Mouse (Mus musculus) layer of hippocampus, adult 18-20 months (tissue): ENCODE measurements around the gene Mesp2. TPM values are rescaled to one million over a fixed set of nuclear protein-coding genes. Genes with fewer than 3 reads are reported as not detected.

Experiments
- DNase-seq, 2 experiments: peaks; one replicate each; pipeline ENCODE4 v3.0.0; 2022; ENCODE audit warnings: low spot score in 2 of 2
- total RNA-seq, 2 experiments: library from RNA; stranded (reverse); gene quantifications; 2 replicates each; pipeline ENCODE4 v1.2.3; 2021

The Mesp2 gene
- total RNA-seq, 2 experiments from 2014 or later: 1.5 to 2.0 TPM

GRCm38 (mm10) chr7:79861794-79862193 is 51.3 kb downstream of the Mesp2 start:
- DNase-seq: no peak

Other genes starting within 250 kb of the Mesp2 start
- 1 to 10 TPM in 1 of 2 experiments, under 1 TPM in 1; 0.82 to 1.8 TPM for gene Rhcg, start 193.1 kb upstream of the Mesp2 start, total RNA-seq
- gene Ticrr, start 150.5 kb upstream of the Mesp2 start, total RNA-seq: not detected
- gene Kif7, start 95.0 kb upstream of the Mesp2 start, total RNA-seq: 1 to 10 TPM; 1.5 TPM
- gene Plin1, start 77.8 kb upstream of the Mesp2 start, total RNA-seq: under 1 TPM in 1 of 2 experiments, not detected in 1; 0.37 TPM
- gene Pex11a, start 67.6 kb upstream of the Mesp2 start, total RNA-seq: 10 to 100 TPM; 12.0 to 14.4 TPM
- gene Wdr93, start 67.6 kb upstream of the Mesp2 start, total RNA-seq: under 1 TPM; 0.23 to 0.40 TPM
- gene Mesp1, start 16.9 kb upstream of the Mesp2 start, total RNA-seq: under 1 TPM; 0.36 to 0.42 TPM
- 1 to 10 TPM; 1.3 to 2.1 TPM for gene Anpep, start 50.3 kb downstream of the Mesp2 start, total RNA-seq
- gene Ap3s2, start 109.9 kb downstream of the Mesp2 start, total RNA-seq: 10 to 100 TPM; 46.1 to 47.9 TPM
- 10 to 100 TPM; 14.3 to 14.5 TPM for gene Arpin, start 124.6 kb downstream of the Mesp2 start, total RNA-seq
- 10 to 100 TPM; 25.6 to 26.0 TPM for gene Zfp710, start 214.1 kb downstream of the Mesp2 start, total RNA-seq